Mouse (Mus musculus): Measurements from ENCODE around the gene Vgll4. TPM values are rescaled to one million over a fixed set of nuclear protein-coding genes. Genes with fewer than 3 reads are reported as not detected.

Gene Vgll4
- total and polyA plus RNA-seq, 3 experiments, result 34.6 to 73.7 (median 37.3) TPM

DNA sequence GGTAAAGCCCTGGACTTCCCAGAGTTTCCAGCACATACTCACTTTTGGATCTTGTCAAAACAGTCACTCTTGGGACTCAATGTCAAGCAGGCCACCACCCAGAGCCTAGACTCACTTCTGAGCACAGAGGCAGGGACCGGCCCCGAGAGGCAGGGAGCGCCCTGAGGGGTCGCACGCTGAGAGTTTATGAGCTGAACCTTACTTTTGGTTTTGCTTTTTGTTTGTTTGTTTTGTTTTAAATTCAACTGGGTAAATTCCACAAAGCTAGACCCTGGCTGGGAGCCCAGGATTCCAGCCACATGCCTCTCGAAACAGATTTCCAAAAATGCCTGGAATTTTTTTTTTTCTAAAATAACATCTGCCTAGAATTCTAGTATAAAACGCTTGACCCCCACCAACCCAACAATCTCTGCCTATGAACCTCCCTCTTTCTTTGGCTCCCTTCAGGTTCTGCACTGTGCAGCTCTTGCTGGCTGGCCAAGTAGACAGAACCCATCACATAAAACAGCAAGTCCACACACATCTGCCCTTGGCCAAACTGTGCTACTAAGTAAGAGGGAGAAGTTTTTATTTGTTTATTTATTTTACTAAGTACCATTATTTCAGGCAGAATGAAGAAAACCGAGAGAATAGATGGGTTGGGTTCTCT is 28.5 kb downstream of the Vgll4 start:
- dilution Hi-C loops (cut with MboI; ENCODE audit: extremely low pct_ligation_motif_present, extremely low pct_unique_long_range_greater_than_20kb, low sequenced_read_pairs) (no loop called here), in situ Hi-C loops (cut with MboI; ENCODE audit: low pct_ligation_motif_present, low pct_unique_long_range_greater_than_20kb, low sequenced_read_pairs) (loop anchor here (25.0 kb wide), 1 partner anchor 321 kb away; the partner anchor contains the start of gene Timp4)
- no peak overlapping the region for H3K9ac ChIP-seq (ENCODE audit: insufficient read depth, low read depth)
- H3K4me1 ChIP-seq (ENCODE audit: control insufficient read depth in 1 of 2, insufficient read depth in 2 of 2), result peaks cover 10% of the 10 kb centered on the region in 2 experiments; a peak in 3 of 4 replicates
- no peaks in the 10 kb centered on the region for H3K27me3 ChIP-seq (replicated peaks)
- peaks cover 4% of the 10 kb centered on the region for H3K9me3 ChIP-seq (replicated peaks; ENCODE audit: low read length)
- H3K36me3 ChIP-seq (replicated peaks in 1 of 2; ENCODE audit: control insufficient read depth in 1 of 2, insufficient read depth in 1 of 2, low read length in 1 of 2), result peaks cover 12 to 46% of the 10 kb centered on the region in 2 experiments
- no peak for TF ChIP-seq IRF4 (IDR thresholded peaks at IDR 0.05; ENCODE audit: low read depth, low read length)
- TF ChIP-seq MYC (IDR thresholded peaks at IDR 0.05; ENCODE audit: low read depth, low read length), result no peak
- no peak for TF ChIP-seq GABPA (IDR thresholded peaks at IDR 0.05; ENCODE audit: insufficient replicate concordance, low read depth, low read length)
- TF ChIP-seq NELFE (IDR thresholded peaks at IDR 0.05; ENCODE audit: low read depth, low read length), result no peak
- no peak overlapping the region for H3K4me3 ChIP-seq (replicated peaks in 1 of 3; ENCODE audit: low read depth in 2 of 3, low read length in 2 of 3, poor library complexity in 1 of 3)
- no peak for DNase-seq (ENCODE audit: extremely low read depth)
- H3K4me2 ChIP-seq (ENCODE audit: insufficient read depth, low read depth, poor library complexity, severe bottlenecking), result no peak overlapping the region
- no peak overlapping the region for H3K27ac ChIP-seq (ENCODE audit: insufficient read depth, low read depth)
- H3K79me2 ChIP-seq (replicated peaks; ENCODE audit: control insufficient read depth, extremely low read depth, insufficient read depth, poor library complexity, severe bottlenecking), result peaks cover 24% of the 10 kb centered on the region

DNA sequence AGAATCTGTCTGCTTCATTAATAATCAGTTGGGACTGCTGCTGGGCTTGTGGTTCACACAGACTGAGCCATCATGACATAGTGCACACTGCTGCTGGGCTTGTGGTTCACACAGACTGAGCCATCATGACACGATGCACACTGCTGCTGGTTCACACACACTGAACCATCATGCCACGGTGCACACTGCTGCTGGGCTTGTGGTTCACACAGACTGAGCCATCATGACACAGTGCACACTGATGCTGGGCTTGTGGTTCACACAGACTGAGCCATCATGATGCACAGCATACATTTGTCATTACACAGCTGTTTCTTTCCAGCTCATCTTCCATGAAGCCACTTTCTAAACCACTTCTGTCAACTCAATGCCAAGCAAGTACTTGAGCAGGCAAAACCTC is 30.1 kb downstream of the Vgll4 start:
- Histone ChIP-seq H3K27ac (ENCODE audit: insufficient read depth, low read depth) (no peak overlapping the region), H3K36me3 (replicated peaks in 1 of 2; ENCODE audit: control insufficient read depth in 1 of 2, insufficient read depth in 1 of 2, low read length in 1 of 2) (peaks cover 12 to 43% of the 10 kb centered on the region in 2 experiments), H3K79me2 (replicated peaks; ENCODE audit: control insufficient read depth, extremely low read depth, insufficient read depth, poor library complexity, severe bottlenecking) (peaks cover 33% of the 10 kb centered on the region), H3K4me2 (ENCODE audit: insufficient read depth, low read depth, poor library complexity, severe bottlenecking) (no peak overlapping the region), H3K4me3 (replicated peaks in 1 of 3; ENCODE audit: low read depth in 2 of 3, low read length in 2 of 3, poor library complexity in 1 of 3) (peak overlapping the region in 1 of 3 experiments; percentile 50), H3K4me1 (ENCODE audit: control insufficient read depth in 1 of 2, insufficient read depth in 2 of 2) (peaks cover 10 to 19% of the 10 kb centered on the region in 2 experiments; a peak in 3 of 4 replicates), H3K9ac (ENCODE audit: insufficient read depth, low read depth) (no peak overlapping the region), H3K9me3 (replicated peaks; ENCODE audit: low read length) (peaks cover 4% of the 10 kb centered on the region), H3K27me3 (replicated peaks) (no peaks in the 10 kb centered on the region)
- DNase-seq (ENCODE audit: extremely low read depth), result no peak
- dilution Hi-C loops (cut with MboI; ENCODE audit: extremely low pct_ligation_motif_present, extremely low pct_unique_long_range_greater_than_20kb, low sequenced_read_pairs), result no loop called here
- in situ Hi-C loops (cut with MboI; ENCODE audit: low pct_ligation_motif_present, low pct_unique_long_range_greater_than_20kb, low sequenced_read_pairs), result loop anchor here (25.0 kb wide), 1 partner anchor 323 kb away; the partner anchor contains the start of gene Timp4
- TF ChIP-seq GABPA (IDR thresholded peaks at IDR 0.05; ENCODE audit: insufficient replicate concordance, low read depth, low read length), result no peak
- no peak for TF ChIP-seq MYC (IDR thresholded peaks at IDR 0.05; ENCODE audit: low read depth, low read length)
- TF ChIP-seq ZNF384 (IDR thresholded peaks at IDR 0.05; ENCODE audit: low read depth, low read length), result no peak
- no peak for TF ChIP-seq USF1 (IDR thresholded peaks at IDR 0.05; ENCODE audit: low read depth, low read length)
- no peak for TF ChIP-seq POLR2A (IDR thresholded peaks at IDR 0.05; ENCODE audit: low read depth, low read length)
- no peak for TF ChIP-seq CHD1 (IDR thresholded peaks at IDR 0.05; ENCODE audit: low read depth, low read length)
- no peak for TF ChIP-seq MEF2A (IDR thresholded peaks at IDR 0.05; ENCODE audit: borderline replicate concordance, low read depth, low read length)
- no peak for TF ChIP-seq TCF12 (IDR thresholded peaks at IDR 0.05; ENCODE audit: low read depth, low read length)
- no peak for TF ChIP-seq TBP (conservative IDR thresholded peaks at IDR 0.05; ENCODE audit: low read depth, low read length)
- TF ChIP-seq IRF4 (IDR thresholded peaks at IDR 0.05; ENCODE audit: low read depth, low read length), result no peak
- no peak for TF ChIP-seq POLR2AphosphoS2 (IDR thresholded peaks at IDR 0.05; ENCODE audit: low read depth, low read length)

All from CH12.LX (cell line).